Mouse (Mus musculus) embryonic facial prominence, embryonic 11.5 days (tissue): ENCODE measurements at regions not wholly inside any gene's neighbourhood (a gene's known extent, or its start where the extent isn't known, plus 50 kb on each side); places are given as distances from the start of the nearest gene placed in this dataset.
A peak's percentile ranks its signal among the peaks of the same experiment; 100 is the strongest.

ENCODE experiments used
- ATAC-seq: fragments of 200-750 bp; cut with Nextera tagmentation; replicated peaks from 2 replicates; pipeline ENCODE4 v1.8.0; 2017; ENCODE audit warnings: low read depth; ENCODE audit not compliant: insufficient number of reproducible peaks, low FRiP score, low TSS enrichment
- DNase-seq: peaks from one replicate; pipeline ENCODE4 v3.0.0-alpha.2; 2015; ENCODE audit warnings: low spot score
- H3K27ac ChIP-seq: fragments of 300-500 bp; sonication (generic); replicated peaks from 2 replicates; pipeline ENCODE4 v1.5.1; 2014; ENCODE audit warnings: mild to moderate bottlenecking, low read depth, low read length, control low read depth
- H3K27me3 ChIP-seq: fragments of 300-500 bp; sonication (generic); 2 replicates; pipeline ENCODE4 v1.6.1; 2014; ENCODE audit warnings: mild to moderate bottlenecking, low read length, moderate library complexity, mixed read lengths; ENCODE audit not compliant: control insufficient read depth, insufficient read depth
- H3K36me3 ChIP-seq: fragments of 300-500 bp; sonication (generic); replicated peaks from 2 replicates; pipeline ENCODE4 v1.6.1; 2014; ENCODE audit warnings: low read depth, mild to moderate bottlenecking, low read length, moderate library complexity, mixed read lengths; ENCODE audit not compliant: control insufficient read depth, insufficient read depth
- H3K4me1 ChIP-seq: fragments of 300-500 bp; sonication (generic); 2 replicates; pipeline ENCODE4 v1.6.1; 2014; ENCODE audit warnings: low read length, mixed read lengths; ENCODE audit not compliant: control insufficient read depth, insufficient read depth
- H3K4me2 ChIP-seq: fragments of 300-500 bp; sonication (generic); 2 replicates; pipeline ENCODE4 v1.6.1; 2014; ENCODE audit warnings: low read depth, mild to moderate bottlenecking, control low read depth, low read length, moderate library complexity
- H3K4me3 ChIP-seq: fragments of 300-500 bp; sonication (generic); 2 replicates; pipeline ENCODE4 v1.5.1; 2014; ENCODE audit warnings: low read depth, low read length, control low read depth
- H3K9ac ChIP-seq: fragments of 300-500 bp; sonication (generic); replicated peaks from 2 replicates; pipeline ENCODE4 v1.6.1; 2014; ENCODE audit warnings: mild to moderate bottlenecking, control low read depth, low read length
- H3K9me3 ChIP-seq: fragments of 300-500 bp; sonication (generic); replicated peaks from 2 replicates; pipeline ENCODE4 v1.6.1; 2016; ENCODE audit warnings: mild to moderate bottlenecking, low read length, inconsistent platforms, mixed read lengths; ENCODE audit not compliant: control insufficient read depth
- WGBS: fragments of 180-500 bp; shearing (Covaris S2); extraction: QIAGEN DNeasy Blood & Tissue Kit; methylation state at CpG from one replicate; pipeline ENCODE4 v1.1.7; 2014; 5-methylcytosine and 5-hydroxymethylcytosine counted together

- Histone ChIP-seq H3K9me3 (no peaks in the 10 kb centered on the region), H3K27me3 (no peaks in the 10 kb centered on the region), H3K36me3 (no peaks in the 10 kb centered on the region), H3K4me1 (peaks cover 12% of the 10 kb centered on the region), H3K27ac (no peak overlapping the region), H3K9ac (no peak overlapping the region), H3K4me3 (no peak overlapping the region), H3K4me2 (no peak overlapping the region)
- DNase-seq (no peak), ATAC-seq (no peak)
- WGBS = 49% methylated on average over 4 of the region's 4 CpGs
These were observed 198.4 kb upstream of the Smim15 start for GRCm38 (mm10) chr13:107845838-107846237.

- no peak for DNase-seq
- no peaks in the 10 kb centered on the region for H3K9me3 ChIP-seq
- H3K27ac ChIP-seq = no peak overlapping the region
- no peaks in the 10 kb centered on the region for H3K36me3 ChIP-seq
- H3K4me2 ChIP-seq = no peak overlapping the region
- H3K4me3 ChIP-seq = no peak overlapping the region
- no peaks in the 10 kb centered on the region for H3K27me3 ChIP-seq
- peaks cover 12% of the 10 kb centered on the region for H3K4me1 ChIP-seq
- ATAC-seq = no peak
- H3K9ac ChIP-seq = no peak overlapping the region
- 92% methylated on average over 4 of the region's 4 CpGs for WGBS
These were observed 200.2 kb upstream of the Smim15 start for GRCm38 (mm10) chr13:107844085-107844484.

GRCm38 (mm10) chr13:107838126-107838715 lies 206.0 kb upstream of the Smim15 start:
- no peaks in the 10 kb centered on the region for H3K9me3 ChIP-seq
- no peak overlapping the region for H3K27ac ChIP-seq
- ATAC-seq = peak; percentile 44; the same call in 1 of the 2 replicates
- no peak for DNase-seq
- H3K9ac ChIP-seq = no peak overlapping the region
- H3K36me3 ChIP-seq = no peaks in the 10 kb centered on the region
- WGBS = 79% methylated on average over 9 of the region's 9 CpGs
- H3K4me3 ChIP-seq = no peak overlapping the region
- no peak overlapping the region for H3K4me2 ChIP-seq
- H3K4me1 ChIP-seq = no peaks in the 10 kb centered on the region
- H3K27me3 ChIP-seq = no peaks in the 10 kb centered on the region

GRCm38 (mm10) chr13:107837206-107837952 lies 206.9 kb upstream of the Smim15 start:
- Histone ChIP-seq H3K27ac (no peak overlapping the region), H3K4me3 (no peak overlapping the region), H3K9me3 (no peaks in the 10 kb centered on the region), H3K36me3 (no peaks in the 10 kb centered on the region), H3K4me2 (no peak overlapping the region), H3K4me1 (no peaks in the 10 kb centered on the region), H3K27me3 (no peaks in the 10 kb centered on the region), H3K9ac (no peak overlapping the region)
- 55% methylated on average over 5 of the region's 5 CpGs for WGBS
- no peak for DNase-seq
- ATAC-seq = no peak

GRCm38 (mm10) chr13:107835756-107836385 lies 208.4 kb upstream of the Smim15 start:
- ATAC-seq (no peak), DNase-seq (no peak)
- Histone ChIP-seq H3K9me3 (no peaks in the 10 kb centered on the region), H3K4me1 (no peaks in the 10 kb centered on the region), H3K27me3 (no peaks in the 10 kb centered on the region), H3K27ac (no peak overlapping the region), H3K36me3 (no peaks in the 10 kb centered on the region), H3K4me3 (no peak overlapping the region), H3K4me2 (no peak overlapping the region), H3K9ac (no peak overlapping the region)
- 58% methylated on average over 9 of the region's 9 CpGs for WGBS

DNA sequence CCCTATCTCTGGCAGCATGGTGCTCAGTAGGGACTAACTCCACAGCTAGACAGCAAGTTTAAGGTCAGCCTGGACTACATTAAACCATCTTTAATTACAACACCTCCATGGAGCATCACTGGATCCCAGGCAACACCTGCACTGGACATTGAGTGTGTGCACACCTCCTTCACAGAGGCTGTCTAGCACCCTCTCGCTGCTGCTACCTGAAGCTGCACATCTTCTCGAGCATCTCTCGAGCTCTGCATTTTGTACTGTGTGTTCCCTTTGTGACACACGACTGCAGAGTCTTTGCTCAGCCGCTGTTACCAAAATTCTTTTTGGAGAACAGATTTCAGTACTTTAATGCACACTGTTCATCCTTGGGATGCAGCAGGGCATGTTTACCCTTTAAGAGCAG lies 212.2 kb upstream of the Smim15 start:
- H3K36me3 ChIP-seq = no peaks in the 10 kb centered on the region
- no peaks in the 10 kb centered on the region for H3K4me1 ChIP-seq
- no peak overlapping the region for H3K4me2 ChIP-seq
- H3K27ac ChIP-seq = no peak overlapping the region
- no peaks in the 10 kb centered on the region for H3K9me3 ChIP-seq
- H3K4me3 ChIP-seq = no peak overlapping the region
- H3K9ac ChIP-seq = no peak overlapping the region
- no peaks in the 10 kb centered on the region for H3K27me3 ChIP-seq
- 66% methylated on average over 5 of the region's 5 CpGs for WGBS
- ATAC-seq (no peak), DNase-seq (no peak)

DNA sequence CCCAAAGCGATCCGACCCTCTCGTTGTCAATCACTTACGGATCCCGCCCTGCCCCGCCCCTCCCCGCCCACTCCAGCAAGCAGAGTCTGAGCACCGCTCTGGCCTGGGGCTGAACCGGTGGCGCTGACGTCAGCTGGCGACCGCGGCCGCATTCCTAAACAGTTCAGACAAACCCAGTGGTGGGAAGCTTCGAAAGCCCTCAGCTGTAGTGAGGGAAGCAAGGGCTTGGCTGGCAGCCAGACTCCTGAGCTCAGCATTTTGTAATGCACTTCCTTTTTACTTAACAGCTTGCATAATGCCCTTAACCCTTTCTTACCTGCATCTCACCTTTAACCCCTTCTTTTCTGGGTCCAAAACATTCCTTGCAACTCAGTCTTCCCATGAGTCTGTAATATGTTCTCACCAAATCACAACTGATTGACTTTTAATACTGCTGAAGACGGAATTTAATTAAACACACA lies 213.0 kb upstream of the Smim15 start:
- Histone ChIP-seq H3K27me3 (no peaks in the 10 kb centered on the region), H3K4me1 (no peaks in the 10 kb centered on the region), H3K36me3 (no peaks in the 10 kb centered on the region), H3K27ac (no peak overlapping the region), H3K4me2 (no peak overlapping the region), H3K9ac (no peak overlapping the region), H3K4me3 (no peak overlapping the region), H3K9me3 (no peaks in the 10 kb centered on the region)
- under 1% methylated on average over 17 of the region's 17 CpGs for WGBS
- ATAC-seq = peak; percentile 100
- DNase-seq = peak; percentile 96

- 51% methylated on average over 2 of the region's 2 CpGs for WGBS
- H3K27ac ChIP-seq = no peak overlapping the region
- no peaks in the 10 kb centered on the region for H3K36me3 ChIP-seq
- no peak overlapping the region for H3K9ac ChIP-seq
- H3K27me3 ChIP-seq = no peaks in the 10 kb centered on the region
- no peak overlapping the region for H3K4me2 ChIP-seq
- DNase-seq (no peak), ATAC-seq (no peak)
- no peaks in the 10 kb centered on the region for H3K9me3 ChIP-seq
- no peak overlapping the region for H3K4me3 ChIP-seq
- no peaks in the 10 kb centered on the region for H3K4me1 ChIP-seq
These were observed 214.0 kb upstream of the Smim15 start for GRCm38 (mm10) chr13:107830281-107830680.
